Comparison of ENCODE assay signal across 8 mouse cellular contexts in the genomic region with DNA sequence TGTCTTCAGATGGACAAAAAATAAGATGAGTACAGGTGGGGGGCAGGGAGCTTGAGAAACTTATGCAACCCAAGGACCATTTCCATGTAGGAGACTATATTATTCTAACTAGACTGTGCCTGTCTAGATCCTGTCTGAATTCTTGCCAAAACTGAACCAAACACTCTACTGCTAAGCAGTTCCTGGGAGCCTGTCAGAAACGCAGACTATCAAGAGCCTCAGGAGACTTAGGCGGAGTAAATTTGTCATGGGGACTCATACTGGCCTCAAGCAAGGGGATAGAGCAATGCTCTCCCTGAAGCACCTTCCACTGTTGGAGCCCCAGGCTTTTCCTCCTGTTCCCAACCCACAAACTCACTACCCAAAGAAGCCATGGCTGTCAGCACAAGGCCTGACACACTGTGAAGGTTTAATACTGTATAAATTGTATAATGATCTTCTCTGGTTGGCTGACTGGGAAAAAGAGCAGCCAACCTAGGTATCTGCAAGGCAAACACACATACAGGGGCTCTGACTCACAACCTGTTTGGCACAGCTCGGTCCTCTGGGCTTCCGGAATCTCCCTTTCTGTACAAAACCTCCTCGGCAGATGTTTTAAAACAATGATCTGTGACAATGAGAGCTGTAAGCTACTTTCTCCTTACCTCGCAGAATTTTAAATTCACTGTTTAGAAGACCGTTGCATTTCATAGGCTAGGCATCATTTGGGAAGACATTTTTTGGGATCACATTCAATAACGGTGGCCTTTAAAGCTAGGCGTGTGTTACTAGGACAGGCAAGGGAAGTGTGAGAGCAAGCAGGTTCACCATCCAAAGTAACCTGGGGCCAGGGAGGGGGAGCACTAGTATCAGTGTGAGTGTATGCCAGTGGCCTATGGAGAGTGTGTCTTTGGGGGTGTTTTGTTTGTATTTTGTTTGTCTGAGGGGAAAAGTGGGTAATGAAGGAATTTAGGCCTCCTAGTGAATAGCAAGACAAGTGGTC. TPM values are rescaled to one million over a fixed set of nuclear protein-coding genes. Genes with fewer than 3 reads are reported as not detected.
DNase-seq lines count a peak whose midpoint lies in the region; ATAC-seq lines count a peak whose summit lies in the region.

No protein-coding gene starts in this region.

- 68% methylated on average over 9 of the region's 9 CpGs for WGBS in forebrain, embryonic 15.5 days
- WGBS in liver, embryonic 12.5 days (ENCODE audit: insufficient replicate concordance): 63% methylated on average over 9 of the region's 9 CpGs

- no peaks in the 10 kb centered on the region for H3K36me3 ChIP-seq in forebrain, embryonic 15.5 days
- no peaks in the 10 kb centered on the region for H3K36me3 ChIP-seq in liver, embryonic 12.5 days

- DNase-seq in heart, adult 11 months: peak; percentile 95
- no peak for DNase-seq in heart, postnatal 25 days (ENCODE audit: low spot score)
- peak; percentile 42 for DNase-seq in Muller cell, postnatal 12 days (ENCODE audit: inconsistent ontology term)
- DNase-seq in layer of hippocampus, adult 18-20 months (ENCODE audit: low spot score in 2 of 2): no peak

- peak overlapping the region; percentile 90 for H3K4me3 ChIP-seq in forebrain, embryonic 15.5 days
- H3K4me3 ChIP-seq in liver, embryonic 12.5 days: peak overlapping the region; percentile 57; the same call in 1 of the 2 replicates

- H3K27ac ChIP-seq in forebrain, embryonic 15.5 days (replicated peaks): peak overlapping the region; percentile 86
- H3K27ac ChIP-seq in liver, embryonic 12.5 days: no peak overlapping the region

- H3K9ac ChIP-seq in forebrain, embryonic 15.5 days (replicated peaks): peak overlapping the region; percentile 98
- H3K9ac ChIP-seq in liver, embryonic 12.5 days: no peak overlapping the region

- intact Hi-C loops in heart, postnatal 25 days (cut with DNase I): loop anchor here (5.0 kb wide), 1 partner anchor 41 kb away; no protein-coding TSS in a partner anchor

- no peaks in the 10 kb centered on the region for H3K27me3 ChIP-seq in forebrain, embryonic 15.5 days
- H3K27me3 ChIP-seq in liver, embryonic 12.5 days (replicated peaks): peaks cover 32% of the 10 kb centered on the region

- H3K9me3 ChIP-seq in forebrain, embryonic 15.5 days: no peaks in the 10 kb centered on the region
- no peaks in the 10 kb centered on the region for H3K9me3 ChIP-seq in liver, embryonic 12.5 days (replicated peaks)

- peak overlapping the region; percentile 59 for H3K4me2 ChIP-seq in forebrain, embryonic 15.5 days (replicated peaks)
- peak overlapping the region; percentile 74 for H3K4me2 ChIP-seq in liver, embryonic 12.5 days

- peaks cover 43% of the 10 kb centered on the region for H3K4me1 ChIP-seq in forebrain, embryonic 15.5 days
- peaks cover 10% of the 10 kb centered on the region; the same call in 1 of the 2 replicates for H3K4me1 ChIP-seq in liver, embryonic 12.5 days

- ATAC-seq in forebrain, embryonic 15.5 days (replicated peaks): peak; percentile 43
- 0 out of 2 replicates have a peak, but pooled peaks have one; percentile 13 for ATAC-seq in liver, embryonic 12.5 days
- ATAC-seq in megakaryocyte-erythroid progenitor cell, adult 5-6 weeks (replicated peaks; ENCODE audit: low FRiP score, low TSS enrichment, poor library complexity, severe bottlenecking): no peak
- no peak for ATAC-seq in activated CD4-positive, CD25-positive, alpha-beta regulatory T cell, adult 4 months

RNA-seq across cellular contexts. Expression of a gene that starts 0.7 kb away (rescaled TPM):
- total RNA-seq in heart, postnatal 25 days (2021): 1 to 10 TPM; 9.5 to 10.0 TPM
- 139 and 154 TPM in 2 replicates for polyA plus RNA-seq in forebrain, embryonic 15.5 days (2015; fragmentation: Nextera tagmentation; extraction: Ambion mirVana)
- polyA plus RNA-seq in liver, embryonic 12.5 days (2016; fragmentation: Nextera tagmentation; extraction: Ambion mirVana): 3.8 and 4.1 TPM in 2 replicates
- total RNA-seq in megakaryocyte-erythroid progenitor cell, adult 5-6 weeks (2014; fragmentation: Nextera tagmentation): 0.85 and 3.0 TPM in 2 replicates
- 0.94 and 8.8 TPM in 2 replicates for total RNA-seq in megakaryocyte-erythroid progenitor cell, adult 5-6 weeks (2017)
- polyA plus RNA-seq in activated CD4-positive, CD25-positive, alpha-beta regulatory T cell, adult 4 months (2017; shearing (Covaris generic)): 10 to 100 TPM; 39.5 to 44.9 TPM
- 100 to 1,000 TPM; 170 to 187 TPM for total RNA-seq in layer of hippocampus, adult 18-20 months (2021)

Comparison
In these comparisons a context has a peak if more than half of its experiments do, and no peak if none do; other contexts are left out.
1. DNase-seq: peak in heart, adult 11 months (single experiment) and Muller cell, postnatal 12 days (single experiment); none in heart, postnatal 25 days (single experiment) and layer of hippocampus, adult 18-20 months (0 of 2).
2. ATAC-seq: peak in forebrain, embryonic 15.5 days (single experiment) and liver, embryonic 12.5 days (single experiment); none in megakaryocyte-erythroid progenitor cell, adult 5-6 weeks (single experiment) and activated CD4-positive, CD25-positive, alpha-beta regulatory T cell, adult 4 months (single experiment).
3. RNA of a gene that starts 0.7 kb away (total RNA-seq): 170 to 187 TPM in layer of hippocampus, adult 18-20 months; 9.5 to 10.0 TPM in heart, postnatal 25 days and 0.85 to 8.8 TPM in megakaryocyte-erythroid progenitor cell, adult 5-6 weeks; every median in the first group is over 10 times any median in the second.